Mouse (Mus musculus): ENCODE data around the gene Dock1.

- TF ChIP-seq CTCF (conservative IDR thresholded peaks at IDR 0.05; ENCODE audit: insufficient read depth, insufficient read length, low read depth, low read length) = no peak
- TF ChIP-seq POLR2A (IDR thresholded peaks at IDR 0.05; ENCODE audit: low read depth, low read length) = no peak
These were observed 436.1 kb downstream of the Dock1 start for GRCm38 (mm10) chr7:135106536-135106935.
